Mouse (Mus musculus) cerebellum, adult 9-11 months (tissue): ENCODE measurements around the gene Hddc3.

ENCODE experiments used
- DNase-seq: peaks from one replicate; pipeline ENCODE4 v3.0.0; 2022

Hddc3 gene

GRCm38 (mm10) chr7:80336932-80337331 is 6.0 kb upstream of the Hddc3 start:
- no peak for DNase-seq

GRCm38 (mm10) chr7:80339371-80339770 is 3.5 kb upstream of the Hddc3 start:
- DNase-seq = peak; percentile 66

GRCm38 (mm10) chr7:80339793-80340628 is 2.9 kb upstream of the Hddc3 start:
- peak; percentile 99 for DNase-seq

- DNase-seq = peak; percentile 81
These were observed 2.1 kb upstream of the Hddc3 start, which contains the start of gene Unc45a for GRCm38 (mm10) chr7:80340793-80341192. Gene Unc45a (minus strand): TSS chr7:80341005.

- peak; percentile 65 for DNase-seq
These were observed 1.1 kb upstream of the Hddc3 start for GRCm38 (mm10) chr7:80341793-80342192.

- DNase-seq = peak; percentile 66
These were observed 540 bp downstream of the Hddc3 start for GRCm38 (mm10) chr7:80343270-80344018.

- no peak for DNase-seq
These were observed 3.3 kb downstream of the Hddc3 start for GRCm38 (mm10) chr7:80346173-80346572.

GRCm38 (mm10) chr7:80346830-80347229 is 3.9 kb downstream of the Hddc3 start:
- DNase-seq = peak; percentile 22

- DNase-seq = no peak
These were observed 5.0 kb downstream of the Hddc3 start for GRCm38 (mm10) chr7:80347670-80348586.

- no peak for DNase-seq
These were observed 7.9 kb downstream of the Hddc3 start for GRCm38 (mm10) chr7:80350808-80351207.

GRCm38 (mm10) chr7:80352920-80353319 is 10.0 kb downstream of the Hddc3 start:
- no peak for DNase-seq

- DNase-seq = peak; percentile 64
These were observed 13.4 kb downstream of the Hddc3 start for GRCm38 (mm10) chr7:80356351-80356750.

GRCm38 (mm10) chr7:80357156-80357555 is 14.3 kb downstream of the Hddc3 start:
- DNase-seq = no peak

- no peak for DNase-seq
These were observed 15.1 kb downstream of the Hddc3 start for GRCm38 (mm10) chr7:80358039-80358438.

GRCm38 (mm10) chr7:80360435-80360834 is 17.5 kb downstream of the Hddc3 start:
- no peak for DNase-seq

- no peak for DNase-seq
These were observed 22.9 kb downstream of the Hddc3 start for GRCm38 (mm10) chr7:80365759-80366158.

GRCm38 (mm10) chr7:80367232-80367631 is 24.3 kb downstream of the Hddc3 start:
- DNase-seq = no peak

GRCm38 (mm10) chr7:80368009-80368408 is 25.1 kb downstream of the Hddc3 start:
- DNase-seq = no peak

GRCm38 (mm10) chr7:80368635-80369421 is 25.9 kb downstream of the Hddc3 start:
- no peak for DNase-seq

GRCm38 (mm10) chr7:80369461-80369860 is 26.6 kb downstream of the Hddc3 start:
- peak; percentile 77 for DNase-seq

GRCm38 (mm10) chr7:80369967-80370431 is 27.1 kb downstream of the Hddc3 start:
- DNase-seq = no peak

- peak; percentile 94 for DNase-seq
These were observed 27.7 kb downstream of the Hddc3 start for GRCm38 (mm10) chr7:80370649-80371040.
